Mouse (Mus musculus) B cell, adult 67 days (primary cell): ENCODE results near the gene Vmn1r22. TPM values are rescaled to one million over a fixed set of nuclear protein-coding genes. Genes with fewer than 3 reads are reported as not detected.

Experiments
- total RNA-seq, 2 experiments: library from RNA; stranded (reverse); gene quantifications; 4 replicates each; pipeline ENCODE4 v1.2.4; 2023

Vmn1r22 gene
- total RNA-seq, result not detected

DNA sequence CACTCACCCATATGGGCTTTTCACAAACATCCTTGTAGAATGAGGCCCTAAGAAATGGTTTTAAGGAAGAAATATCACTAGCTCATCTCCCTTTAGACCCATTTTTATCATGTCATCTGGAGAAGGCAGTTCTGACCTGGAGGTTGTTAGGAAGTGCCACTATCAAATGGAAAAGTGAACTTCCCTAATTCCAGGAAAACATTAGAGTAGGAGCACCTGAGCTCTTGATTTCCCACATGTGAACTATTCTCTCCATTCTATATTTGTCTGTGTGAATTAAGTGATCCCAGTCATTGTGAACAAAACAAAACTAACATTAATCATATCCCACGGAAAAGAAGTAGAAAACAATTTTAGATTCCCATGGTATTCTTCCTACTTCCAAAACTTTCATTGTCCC, at the start of gene Vmn1r22:
Gene Vmn1r22 (minus strand): TSS at position 101 of the 400 bp plus-strand sequence.

DNA sequence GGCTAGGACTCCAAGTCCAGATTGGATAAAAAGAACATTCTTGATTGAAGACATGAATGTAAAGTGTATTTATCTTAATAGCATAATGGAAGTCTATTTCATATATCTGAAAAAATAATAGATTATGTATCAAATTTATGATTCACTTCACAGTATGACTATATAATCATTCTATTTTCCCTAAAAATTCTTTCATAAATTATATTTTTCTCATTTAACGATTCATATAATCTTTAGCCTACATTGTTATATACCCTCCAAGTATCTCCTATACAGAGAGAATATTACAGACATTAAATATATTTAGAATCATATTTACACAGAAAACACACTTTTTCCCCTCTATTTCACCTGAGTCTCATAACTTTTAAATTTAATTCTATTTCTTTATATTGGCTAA, 18.9 kb upstream of the Vmn1r22 start, which contains the start of gene Vmn1r23:
Gene Vmn1r23 (minus strand): TSS at position 101 of the 400 bp plus-strand sequence.

DNA sequence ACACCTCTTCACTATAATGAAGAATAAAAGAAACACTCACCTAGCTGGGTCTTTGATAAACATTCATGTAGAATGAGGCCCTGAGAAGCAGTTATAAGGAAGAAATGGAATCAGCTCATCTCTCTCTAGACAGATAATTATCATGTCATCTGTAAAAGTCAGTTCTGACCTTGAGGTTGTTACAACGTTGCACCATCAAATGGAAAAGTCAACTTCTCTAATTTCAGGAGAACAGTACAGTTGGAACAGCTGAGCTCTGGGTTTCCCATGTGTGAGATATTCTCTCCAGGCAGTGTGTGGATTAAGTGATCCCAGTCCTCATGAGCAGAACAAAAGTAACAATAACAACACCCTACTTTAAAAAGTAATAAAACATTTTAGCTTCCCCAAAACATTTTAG, 57.5 kb downstream of the Vmn1r22 start, which contains the start of gene Vmn1r21:
Gene Vmn1r21 (minus strand): TSS at position 58 of the 400 bp plus-strand sequence.

Other genes starting within 250 kb of the Vmn1r22 start
- gene Pyurf, start 215.9 kb downstream of the Vmn1r22 start, total RNA-seq, result 1 to 10 TPM; 4.3 to 5.4 TPM
- gene Lancl2, start 205.5 kb downstream of the Vmn1r22 start, total RNA-seq, result 10 to 100 TPM in 1 of 2 experiments, 1 to 10 TPM in 1; 8.2 to 10.1 TPM
- gene Vopp1, start 82.9 kb downstream of the Vmn1r22 start, total RNA-seq, result 10 to 100 TPM; 15.2 to 19.6 TPM
- not detected for gene Vmn1r21, start 57.7 kb downstream of the Vmn1r22 start, total RNA-seq
- gene Vmn1r23, start 18.8 kb upstream of the Vmn1r22 start, total RNA-seq, result not detected
- not detected for gene Vmn1r24, start 53.5 kb upstream of the Vmn1r22 start, total RNA-seq
- gene Vmn1r25, start 72.8 kb upstream of the Vmn1r22 start, total RNA-seq, result not detected
- gene Vmn1r26, start 107.1 kb upstream of the Vmn1r22 start, total RNA-seq, result not detected